Mouse (Mus musculus) stomach, postnatal 0 days (tissue): ENCODE measurements at regions not wholly inside any gene's neighbourhood (a gene's known extent, or its start where the extent isn't known, plus 50 kb on each side); places are given as distances from the start of the nearest gene placed in this dataset.

Experiments used
- ATAC-seq: fragments of 200-750 bp; cut with Nextera tagmentation; 2 replicates; pipeline ENCODE4 v1.8.0; 2017; ENCODE audit not compliant: low FRiP score, low TSS enrichment
- DNase-seq: peaks from one replicate; pipeline ENCODE4 v3.0.0-alpha.2; 2016; ENCODE audit warnings: low spot score
- H3K27ac ChIP-seq: fragments of 300-500 bp; sonication (generic); replicated peaks from 2 replicates; pipeline ENCODE4 v1.5.1; 2014; ENCODE audit warnings: mild to moderate bottlenecking, control low read depth
- H3K27me3 ChIP-seq: fragments of 300-500 bp; sonication (generic); 2 replicates; pipeline ENCODE4 v1.6.1; 2014; ENCODE audit warnings: low read length; ENCODE audit not compliant: control insufficient read depth, insufficient read depth
- H3K36me3 ChIP-seq: fragments of 300-500 bp; sonication (generic); 2 replicates; pipeline ENCODE4 v1.6.1; 2014; ENCODE audit warnings: low read length, mixed read lengths; ENCODE audit not compliant: control insufficient read depth, insufficient read depth
- H3K4me1 ChIP-seq: fragments of 300-500 bp; sonication (generic); replicated peaks from 2 replicates; pipeline ENCODE4 v1.6.1; 2014; ENCODE audit warnings: antibody characterized with exemption; ENCODE audit not compliant: control insufficient read depth, insufficient read depth
- H3K4me2 ChIP-seq: fragments of 300-500 bp; sonication (generic); replicated peaks from 2 replicates; pipeline ENCODE4 v1.6.1; 2014; ENCODE audit warnings: low read depth, mild to moderate bottlenecking, control low read depth, moderate library complexity
- H3K4me3 ChIP-seq: fragments of 300-500 bp; sonication (generic); 2 replicates; pipeline ENCODE4 v1.5.1; 2014; ENCODE audit warnings: low read depth, low read length, control low read depth
- H3K9ac ChIP-seq: fragments of 300-500 bp; sonication (generic); 2 replicates; pipeline ENCODE4 v1.6.1; 2014; ENCODE audit warnings: mild to moderate bottlenecking, low read length, control low read depth, mixed read lengths
- H3K9me3 ChIP-seq: fragments of 300-500 bp; sonication (generic); 2 replicates; pipeline ENCODE4 v1.6.1; 2016; ENCODE audit warnings: low read length; ENCODE audit not compliant: control insufficient read depth
- CTCF ChIP-seq: IDR thresholded peaks from 2 replicates; pipeline ENCODE4 v1.5.1; 2016; ENCODE audit warnings: antibody characterized with exemption, low read depth, mild to moderate bottlenecking, moderate library complexity
- EP300 ChIP-seq: optimal IDR thresholded peaks from 2 replicates; pipeline ENCODE3; 2016; ENCODE audit warnings: antibody characterized with exemption
- WGBS: fragments of 180-500 bp; shearing (Covaris S2); extraction: QIAGEN DNeasy Blood & Tissue Kit; methylation state at CpG from one replicate; pipeline ENCODE4 v1.1.7; 2014; 5-methylcytosine and 5-hydroxymethylcytosine counted together

GRCm38 (mm10) chr15:64533169-64533795 lies 284.2 kb upstream of the Gm21798 start:
- TF ChIP-seq EP300 (no peak), CTCF (no peak)
- Histone ChIP-seq H3K36me3 (no peaks in the 10 kb centered on the region), H3K27ac (no peak overlapping the region), H3K9ac (no peak overlapping the region), H3K4me1 (no peaks in the 10 kb centered on the region), H3K4me2 (no peak overlapping the region), H3K27me3 (no peaks in the 10 kb centered on the region), H3K4me3 (no peak overlapping the region), H3K9me3 (no peaks in the 10 kb centered on the region)
- no peak for ATAC-seq
- WGBS, result 49% methylated on average over 2 of the region's 2 CpGs
- no peak for DNase-seq

GRCm38 (mm10) chr15:64534166-64534565 lies 283.3 kb upstream of the Gm21798 start:
- no peaks in the 10 kb centered on the region for H3K27me3 ChIP-seq
- no peak overlapping the region for H3K4me2 ChIP-seq
- H3K36me3 ChIP-seq, result no peaks in the 10 kb centered on the region
- H3K4me1 ChIP-seq, result no peaks in the 10 kb centered on the region
- no peak overlapping the region for H3K4me3 ChIP-seq
- no peak for TF ChIP-seq EP300
- no peak for TF ChIP-seq CTCF
- no peak overlapping the region for H3K9ac ChIP-seq
- H3K9me3 ChIP-seq, result no peaks in the 10 kb centered on the region
- 44% methylated on average over 6 of the region's 6 CpGs for WGBS
- DNase-seq, result no peak
- no peak overlapping the region for H3K27ac ChIP-seq
- ATAC-seq, result no peak

- no peaks in the 10 kb centered on the region for H3K4me1 ChIP-seq
- H3K4me3 ChIP-seq, result no peak overlapping the region
- no peak overlapping the region for H3K27ac ChIP-seq
- 79% methylated on average over 2 of the region's 2 CpGs for WGBS
- TF ChIP-seq EP300 (no peak), CTCF (no peak)
- H3K9ac ChIP-seq, result no peak overlapping the region
- H3K4me2 ChIP-seq, result no peak overlapping the region
- no peaks in the 10 kb centered on the region for H3K27me3 ChIP-seq
- DNase-seq (no peak), ATAC-seq (no peak)
- no peaks in the 10 kb centered on the region for H3K36me3 ChIP-seq
- H3K9me3 ChIP-seq, result no peaks in the 10 kb centered on the region
Measured at GRCm38 (mm10) chr15:64535160-64535559, 282.3 kb upstream of the Gm21798 start.

GRCm38 (mm10) chr15:64541395-64541794 lies 276.1 kb upstream of the Gm21798 start:
- Histone ChIP-seq H3K4me2 (no peak overlapping the region), H3K9ac (no peak overlapping the region), H3K27me3 (no peaks in the 10 kb centered on the region), H3K9me3 (no peaks in the 10 kb centered on the region), H3K4me3 (no peak overlapping the region), H3K27ac (no peak overlapping the region), H3K36me3 (no peaks in the 10 kb centered on the region), H3K4me1 (no peaks in the 10 kb centered on the region)
- TF ChIP-seq EP300 (no peak), CTCF (no peak)
- no peak for ATAC-seq
- WGBS, result 78% methylated on average over 3 of the region's 3 CpGs
- DNase-seq, result no peak

- DNase-seq, result no peak
- WGBS, result 85% methylated on average over 8 of the region's 8 CpGs
- Histone ChIP-seq H3K9ac (no peak overlapping the region), H3K4me3 (no peak overlapping the region), H3K4me2 (no peak overlapping the region), H3K27me3 (no peaks in the 10 kb centered on the region), H3K4me1 (no peaks in the 10 kb centered on the region), H3K36me3 (no peaks in the 10 kb centered on the region), H3K27ac (no peak overlapping the region), H3K9me3 (no peaks in the 10 kb centered on the region)
- TF ChIP-seq CTCF (no peak), EP300 (no peak)
- ATAC-seq, result no peak
Measured at GRCm38 (mm10) chr15:64542250-64542901, 275.1 kb upstream of the Gm21798 start.

- H3K27me3 ChIP-seq, result no peaks in the 10 kb centered on the region
- H3K4me3 ChIP-seq, result no peak overlapping the region
- no peaks in the 10 kb centered on the region for H3K9me3 ChIP-seq
- no peak for DNase-seq
- H3K27ac ChIP-seq, result no peak overlapping the region
- H3K9ac ChIP-seq, result no peak overlapping the region
- TF ChIP-seq EP300 (no peak), CTCF (no peak)
- no peaks in the 10 kb centered on the region for H3K36me3 ChIP-seq
- WGBS, result 62% methylated on average over 1 of the region's 1 CpGs
- no peaks in the 10 kb centered on the region for H3K4me1 ChIP-seq
- no peak for ATAC-seq
- H3K4me2 ChIP-seq, result no peak overlapping the region
Measured at GRCm38 (mm10) chr15:64542908-64543307, 274.6 kb upstream of the Gm21798 start.
